Mouse (Mus musculus): ENCODE results near the gene 2610507B11Rik. TPM values are rescaled to one million over a fixed set of nuclear protein-coding genes. Genes with fewer than 3 reads are reported as not detected.
"Not testable (repeated sequence)": the region's sequence is repeated elsewhere in the genome, so short reads cannot be mapped to it uniquely, and the experiment has no call there.

Gene 2610507B11Rik
- polyA plus RNA-seq, 1 experiment, result 101 TPM

GRCm38 (mm10) chr11:78246318-78247011 lies 15.1 kb upstream of the 2610507B11Rik start:
- H3K4me1 ChIP-seq (ENCODE audit: control insufficient read depth, insufficient read depth, low read length), result peaks cover 3% of the 10 kb centered on the region; the same call in 1 of the 2 replicates
- no peak for TF ChIP-seq CTCF (IDR thresholded peaks at IDR 0.05; ENCODE audit: extremely low read depth, insufficient read depth, low read length)
- TF ChIP-seq POLR2A (IDR thresholded peaks at IDR 0.05; ENCODE audit: extremely low read depth, insufficient read depth, low read length), result no peak
- H3K4me3 ChIP-seq (ENCODE audit: insufficient read depth, low read length), result peak overlapping the region; percentile 87
- no peak overlapping the region for H3K27ac ChIP-seq (ENCODE audit: insufficient read depth, low read length)

GRCm38 (mm10) chr11:78247012-78247348 lies 14.6 kb upstream of the 2610507B11Rik start:
- TF ChIP-seq CTCF (IDR thresholded peaks at IDR 0.05; ENCODE audit: extremely low read depth, insufficient read depth, low read length) (no peak), POLR2A (IDR thresholded peaks at IDR 0.05; ENCODE audit: extremely low read depth, insufficient read depth, low read length) (no peak)
- Histone ChIP-seq H3K4me1 (ENCODE audit: control insufficient read depth, insufficient read depth, low read length) (peaks cover 3% of the 10 kb centered on the region; the same call in 1 of the 2 replicates), H3K4me3 (ENCODE audit: insufficient read depth, low read length) (peak overlapping the region; percentile 87; the same call in 1 of the 2 replicates), H3K27ac (ENCODE audit: insufficient read depth, low read length) (no peak overlapping the region)

GRCm38 (mm10) chr11:78247727-78248140 lies 13.8 kb upstream of the 2610507B11Rik start:
- no peak for TF ChIP-seq CTCF (IDR thresholded peaks at IDR 0.05; ENCODE audit: extremely low read depth, insufficient read depth, low read length)
- no peak for TF ChIP-seq POLR2A (IDR thresholded peaks at IDR 0.05; ENCODE audit: extremely low read depth, insufficient read depth, low read length)
- Histone ChIP-seq H3K4me1 (ENCODE audit: control insufficient read depth, insufficient read depth, low read length) (peaks cover 3% of the 10 kb centered on the region; the same call in 1 of the 2 replicates), H3K27ac (ENCODE audit: insufficient read depth, low read length) (no peak overlapping the region), H3K4me3 (ENCODE audit: insufficient read depth, low read length) (no peak overlapping the region)

- Histone ChIP-seq H3K4me3 (ENCODE audit: insufficient read depth, low read length) (no peak overlapping the region), H3K27ac (ENCODE audit: insufficient read depth, low read length) (no peak overlapping the region), H3K4me1 (ENCODE audit: control insufficient read depth, insufficient read depth, low read length) (no peaks in the 10 kb centered on the region)
- TF ChIP-seq CTCF (IDR thresholded peaks at IDR 0.05; ENCODE audit: extremely low read depth, insufficient read depth, low read length) (no peak), POLR2A (IDR thresholded peaks at IDR 0.05; ENCODE audit: extremely low read depth, insufficient read depth, low read length) (no peak)
These were observed 4.9 kb upstream of the 2610507B11Rik start for GRCm38 (mm10) chr11:78256618-78257017.

- H3K27ac ChIP-seq (ENCODE audit: insufficient read depth, low read length), result no peak overlapping the region
- peak overlapping the region; percentile 99 for H3K4me3 ChIP-seq (ENCODE audit: insufficient read depth, low read length)
- no peak for TF ChIP-seq POLR2A (IDR thresholded peaks at IDR 0.05; ENCODE audit: extremely low read depth, insufficient read depth, low read length)
- no peak for TF ChIP-seq CTCF (IDR thresholded peaks at IDR 0.05; ENCODE audit: extremely low read depth, insufficient read depth, low read length)
- H3K4me1 ChIP-seq (ENCODE audit: control insufficient read depth, insufficient read depth, low read length), result peaks cover 5% of the 10 kb centered on the region; the same call in 1 of the 2 replicates
These were observed 878 bp upstream of the 2610507B11Rik start for GRCm38 (mm10) chr11:78260489-78261258.

- no peak for TF ChIP-seq POLR2A (IDR thresholded peaks at IDR 0.05; ENCODE audit: extremely low read depth, insufficient read depth, low read length)
- peak; percentile 50 for TF ChIP-seq CTCF (IDR thresholded peaks at IDR 0.05; ENCODE audit: extremely low read depth, insufficient read depth, low read length)
- peak overlapping the region; percentile 99 for H3K4me3 ChIP-seq (ENCODE audit: insufficient read depth, low read length)
- peaks cover 5% of the 10 kb centered on the region; the same call in 1 of the 2 replicates for H3K4me1 ChIP-seq (ENCODE audit: control insufficient read depth, insufficient read depth, low read length)
- H3K27ac ChIP-seq (ENCODE audit: insufficient read depth, low read length), result no peak overlapping the region
These were observed 998 bp downstream of the 2610507B11Rik start for GRCm38 (mm10) chr11:78262550-78262949.

- TF ChIP-seq CTCF (IDR thresholded peaks at IDR 0.05; ENCODE audit: extremely low read depth, insufficient read depth, low read length) (no peak), POLR2A (IDR thresholded peaks at IDR 0.05; ENCODE audit: extremely low read depth, insufficient read depth, low read length) (no peak)
- H3K4me1 ChIP-seq (ENCODE audit: control insufficient read depth, insufficient read depth, low read length), result peaks cover 5% of the 10 kb centered on the region; the same call in 1 of the 2 replicates
- H3K27ac ChIP-seq (ENCODE audit: insufficient read depth, low read length), result no peak overlapping the region
- H3K4me3 ChIP-seq (ENCODE audit: insufficient read depth, low read length), result no peak overlapping the region
These were observed 4.0 kb downstream of the 2610507B11Rik start for GRCm38 (mm10) chr11:78265571-78265970.

- Histone ChIP-seq H3K4me3 (ENCODE audit: insufficient read depth, low read length) (no peak overlapping the region), H3K27ac (ENCODE audit: insufficient read depth, low read length) (no peak overlapping the region)
- TF ChIP-seq POLR2A (IDR thresholded peaks at IDR 0.05; ENCODE audit: extremely low read depth, insufficient read depth, low read length) (no peak), CTCF (IDR thresholded peaks at IDR 0.05; ENCODE audit: extremely low read depth, insufficient read depth, low read length) (no peak)
These were observed 10.4 kb downstream of the 2610507B11Rik start for GRCm38 (mm10) chr11:78271986-78272385.

GRCm38 (mm10) chr11:78275596-78275995 lies 14.0 kb downstream of the 2610507B11Rik start:
- H3K27ac ChIP-seq (ENCODE audit: insufficient read depth, low read length), result no peak overlapping the region
- TF ChIP-seq POLR2A (IDR thresholded peaks at IDR 0.05; ENCODE audit: extremely low read depth, insufficient read depth, low read length) (no peak), CTCF (IDR thresholded peaks at IDR 0.05; ENCODE audit: extremely low read depth, insufficient read depth, low read length) (no peak)
- H3K4me3 ChIP-seq (ENCODE audit: insufficient read depth, low read length), result no peak overlapping the region
- H3K4me1 ChIP-seq (ENCODE audit: control insufficient read depth, insufficient read depth, low read length), result peaks cover 4% of the 10 kb centered on the region; the same call in 1 of the 2 replicates

More at GRCm38 (mm10) chr11:78271986-78272385, 10.4 kb downstream of the 2610507B11Rik start:
- peaks cover 4% of the 10 kb centered on the region; the same call in 1 of the 2 replicates for H3K4me1 ChIP-seq (ENCODE audit: control insufficient read depth, insufficient read depth, low read length)

- H3K4me3 ChIP-seq (ENCODE audit: insufficient read depth, low read length); H3K27ac ChIP-seq (ENCODE audit: insufficient read depth, low read length); H3K4me1 ChIP-seq (ENCODE audit: control insufficient read depth, insufficient read depth, low read length): not testable (repeated sequence)
These were observed 14.6 kb downstream of the 2610507B11Rik start for GRCm38 (mm10) chr11:78276169-78276568.
